Mouse (Mus musculus) spleen, postnatal 10 days (tissue): Measurements from ENCODE around the gene Sar1a.

Experiments
- DNase-seq, 2 experiments: peaks; one replicate each; pipeline ENCODE4 v3.0.0; 2021 to 2022; ENCODE audit warnings: low spot score in 2 of 2

Sar1a gene

DNA sequence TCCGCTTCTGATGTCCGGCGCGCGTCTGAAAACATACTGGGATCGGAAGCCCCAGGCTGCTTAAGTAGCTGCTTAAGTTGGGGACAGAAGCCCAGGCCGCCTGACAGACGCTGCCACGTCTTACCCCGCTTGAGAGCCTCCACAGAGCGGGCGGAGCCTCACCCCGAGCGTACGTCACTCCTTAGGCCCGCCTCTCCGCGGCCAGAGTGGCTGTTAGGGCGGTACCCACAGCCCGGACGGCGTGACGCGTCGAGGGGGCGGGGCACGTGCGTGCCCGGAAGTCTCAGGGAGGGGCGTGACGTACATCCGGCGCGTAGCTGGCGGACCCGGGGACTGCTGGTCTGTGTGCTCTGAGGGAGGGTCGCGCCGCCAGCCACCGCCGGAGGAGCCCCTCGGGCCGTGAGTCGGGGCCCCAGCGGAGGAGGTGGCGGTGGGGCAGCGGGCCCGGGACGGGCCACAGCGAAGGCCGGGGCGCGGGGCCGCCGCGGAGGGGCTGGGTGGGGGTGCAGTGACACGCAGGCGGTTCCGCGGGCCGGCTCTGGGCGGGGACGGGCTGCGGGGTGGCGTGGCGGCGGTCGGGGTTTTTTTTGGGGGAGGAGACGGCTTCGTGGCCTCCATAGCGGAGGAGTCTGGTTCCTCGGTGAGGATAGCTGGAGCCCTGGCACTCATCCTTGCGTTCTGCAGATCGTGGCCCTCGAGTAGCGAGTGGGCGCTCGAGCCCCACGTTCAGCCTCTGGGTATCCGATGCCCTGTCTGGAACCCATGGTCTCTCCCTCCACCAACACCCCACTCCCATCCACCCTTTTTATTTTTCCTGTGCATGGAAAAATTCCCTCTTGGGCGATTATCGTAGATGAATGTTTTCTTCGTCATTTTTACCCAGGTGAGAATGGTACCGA, at the start of gene Sar1a:
Gene Sar1a, plus strand, starts transcription at position 285 of the 899 bp plus-strand sequence.
- peak; percentile 97 to 99 for DNase-seq

DNA sequence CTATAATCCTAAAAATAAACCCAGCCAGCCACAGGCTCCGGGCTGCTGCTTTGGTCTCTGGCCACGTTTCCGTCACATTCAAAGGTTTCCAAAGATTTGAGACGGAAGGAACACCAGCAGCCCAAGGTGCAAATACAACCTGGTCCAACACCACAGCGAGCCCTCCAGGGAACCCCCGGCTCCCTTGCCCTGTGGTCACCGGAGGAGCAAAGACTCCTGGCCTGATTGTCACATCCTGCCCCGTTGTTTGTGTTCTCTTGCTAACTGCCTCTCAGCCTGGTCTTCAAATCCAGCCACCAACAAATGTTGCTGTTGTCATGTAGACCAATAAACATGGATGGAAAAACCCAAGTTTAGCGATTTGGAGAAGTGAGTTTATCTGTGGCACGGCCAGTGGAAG, 47.7 kb upstream of the Sar1a start:
- no peak for DNase-seq

DNA sequence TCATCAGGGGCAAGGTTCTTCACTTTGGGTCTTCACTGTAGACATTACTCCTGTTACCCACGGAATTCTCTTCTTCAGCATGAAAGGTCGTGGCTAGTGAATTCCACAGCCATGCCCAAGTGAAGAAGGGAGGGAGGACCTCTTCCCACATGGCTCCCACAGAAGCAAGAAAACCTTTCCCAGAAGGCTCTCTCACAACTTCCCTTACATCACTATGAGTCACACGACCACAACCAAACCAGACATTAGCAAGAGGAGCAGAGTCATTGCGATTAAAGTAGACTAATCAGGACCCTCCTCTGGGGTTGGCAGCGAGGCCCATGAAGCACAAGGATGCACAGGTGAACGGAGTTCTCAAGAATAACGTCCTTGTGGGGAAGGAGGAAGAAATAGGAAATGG, 43.0 kb upstream of the Sar1a start:
- DNase-seq: no peak

DNA sequence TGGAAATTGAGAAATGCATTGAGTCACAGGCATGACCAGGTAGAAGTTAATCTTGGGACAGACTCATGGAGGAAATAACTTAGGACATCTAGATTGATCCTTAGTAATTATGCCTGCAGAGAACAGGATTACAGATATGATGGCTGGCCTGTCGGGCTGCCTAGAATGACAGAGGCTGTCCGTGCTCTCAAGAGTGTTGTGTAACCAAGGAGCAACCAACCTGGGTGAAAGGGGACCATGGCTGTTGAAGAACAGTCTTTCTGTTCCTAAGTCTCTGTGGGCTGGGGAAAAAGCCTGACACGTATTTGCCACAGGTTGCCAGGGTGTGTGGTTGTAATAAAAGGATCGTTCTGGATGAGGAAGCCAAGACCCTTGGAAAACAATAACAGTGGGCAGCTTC, 39.7 kb upstream of the Sar1a start:
- no peak for DNase-seq

DNA sequence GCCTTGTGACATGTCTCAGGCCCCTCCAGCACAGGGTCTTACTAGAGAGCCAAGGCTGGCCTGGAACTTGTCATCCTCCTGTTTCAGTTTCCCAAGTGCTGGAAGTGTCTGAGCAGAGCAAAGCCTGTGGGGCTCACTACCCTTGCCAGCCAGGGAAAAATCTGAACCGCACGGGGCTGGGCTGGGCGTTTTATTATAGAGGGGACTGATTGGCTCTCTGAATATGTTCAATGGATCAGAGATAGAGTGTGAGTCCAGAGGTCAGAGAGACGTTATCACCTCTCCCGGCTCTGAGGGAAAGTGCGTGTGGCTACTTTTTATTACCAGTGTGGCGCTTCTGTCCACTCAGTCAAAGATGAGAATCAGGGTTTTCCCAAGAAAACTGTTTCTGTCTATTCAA, 33.5 kb upstream of the Sar1a start:
- DNase-seq: no peak

DNA sequence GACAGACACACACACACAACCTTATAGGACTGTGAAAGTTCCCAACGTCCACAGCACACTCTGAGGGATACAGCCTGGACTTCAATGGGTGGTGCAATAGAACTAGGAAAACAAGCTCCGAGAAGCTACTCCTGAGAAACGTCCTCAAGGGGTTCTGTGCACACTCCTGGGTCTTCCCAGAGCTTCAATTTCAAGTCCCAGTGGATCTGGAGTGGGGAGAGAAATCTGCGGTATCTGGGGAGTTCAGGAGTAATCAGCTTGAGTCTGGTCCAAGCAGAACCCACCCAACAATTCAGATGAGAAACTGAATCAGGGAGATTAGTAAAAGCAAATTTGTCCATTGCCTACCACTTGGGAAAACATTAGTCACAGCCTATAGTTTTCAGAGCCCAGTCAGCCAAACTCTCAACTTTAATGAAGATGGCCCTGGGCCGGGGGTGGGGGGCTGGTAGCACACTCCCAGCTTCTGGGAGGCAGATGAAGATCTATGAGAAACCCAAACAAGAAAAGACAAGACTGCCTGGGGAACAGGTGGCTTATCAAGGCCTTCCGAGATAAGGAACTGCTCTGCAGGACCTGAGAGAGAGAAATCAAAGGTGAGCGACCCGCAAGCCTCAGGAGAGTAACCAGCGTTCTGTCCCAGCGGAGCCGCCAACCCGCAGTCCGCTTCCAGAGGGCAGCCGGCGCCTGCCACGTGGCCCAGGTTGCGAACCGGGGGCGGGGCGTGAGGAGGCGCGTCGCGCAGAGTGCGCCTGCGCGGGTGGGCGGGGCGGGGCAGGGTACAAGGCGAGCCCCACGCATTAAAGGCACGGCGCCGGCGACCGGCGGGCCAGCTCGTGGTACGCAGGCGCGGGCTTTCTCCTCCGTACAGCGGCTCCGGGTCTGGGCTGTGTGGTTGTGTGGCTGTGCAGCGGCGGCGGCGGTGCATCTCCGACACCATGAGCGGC, 32.0 kb upstream of the Sar1a start, which contains the start of gene Ppa1:
Gene Ppa1, plus strand, starts transcription at position 763 of the 947 bp plus-strand sequence.
- peak; percentile 67 to 87 for DNase-seq

DNA sequence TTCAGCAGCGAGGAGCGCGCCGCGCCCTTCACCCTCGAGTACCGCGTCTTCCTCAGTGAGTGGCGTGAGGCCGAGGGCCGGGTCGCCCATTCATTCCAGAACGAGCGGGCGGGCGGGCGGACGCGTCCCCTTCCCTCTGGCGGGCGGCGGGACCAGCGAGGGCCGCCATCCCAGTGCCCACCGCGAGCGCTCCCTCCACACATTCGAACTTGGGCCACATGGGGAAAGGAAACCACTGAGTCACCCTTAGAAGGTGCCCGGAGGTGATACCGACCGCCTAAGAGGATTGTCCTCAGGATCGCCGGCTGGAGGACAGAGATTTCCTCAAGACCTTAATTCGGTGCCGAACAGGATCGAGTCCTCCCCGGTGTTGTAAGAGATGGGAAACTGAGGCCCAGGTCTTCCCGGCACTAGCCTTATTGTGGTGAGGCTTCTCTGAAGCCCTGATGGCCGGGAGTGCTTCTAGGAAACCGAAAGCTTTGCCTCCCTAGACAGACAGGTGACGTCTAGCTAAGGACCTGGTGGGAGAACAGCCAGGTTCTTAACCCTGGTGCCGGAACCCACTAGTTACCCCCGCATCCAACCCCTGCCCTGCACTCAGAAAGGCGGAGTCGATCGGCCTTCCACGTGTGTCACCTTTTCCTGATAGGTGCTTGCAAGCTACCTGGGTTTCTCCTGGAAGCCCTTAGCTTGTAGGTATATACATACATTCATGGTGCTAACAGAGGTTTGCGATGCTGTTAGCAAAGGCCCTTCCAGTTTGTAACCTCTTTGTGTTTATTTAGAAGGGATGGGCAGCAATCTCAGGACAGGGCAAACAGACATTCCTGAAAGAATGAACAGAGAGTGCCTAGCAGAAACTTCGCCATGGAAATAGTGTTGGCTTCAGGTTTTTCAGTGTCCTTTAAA, 31.1 kb upstream of the Sar1a start:
- DNase-seq: peak in 1 of 2 experiments; percentile 52

DNA sequence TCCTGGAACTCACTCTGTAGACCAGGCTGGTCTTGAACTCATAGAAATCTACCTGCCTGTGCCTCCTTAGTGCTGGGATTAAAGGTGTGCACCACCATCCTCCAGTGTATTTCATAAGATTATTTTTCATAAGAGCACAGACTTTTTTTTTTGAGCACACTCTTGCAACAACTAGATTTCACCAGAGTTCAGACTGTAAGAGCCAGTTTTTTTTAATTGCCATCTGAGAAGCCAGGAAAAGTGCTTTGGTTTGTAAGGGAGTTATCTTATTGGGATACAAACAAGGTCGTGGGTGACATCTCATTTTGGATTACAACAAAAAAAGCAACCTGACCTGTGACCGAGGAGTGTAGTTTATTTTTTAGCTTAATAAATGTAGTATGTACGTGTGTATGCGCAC, 26.0 kb upstream of the Sar1a start:
- no peak for DNase-seq

DNA sequence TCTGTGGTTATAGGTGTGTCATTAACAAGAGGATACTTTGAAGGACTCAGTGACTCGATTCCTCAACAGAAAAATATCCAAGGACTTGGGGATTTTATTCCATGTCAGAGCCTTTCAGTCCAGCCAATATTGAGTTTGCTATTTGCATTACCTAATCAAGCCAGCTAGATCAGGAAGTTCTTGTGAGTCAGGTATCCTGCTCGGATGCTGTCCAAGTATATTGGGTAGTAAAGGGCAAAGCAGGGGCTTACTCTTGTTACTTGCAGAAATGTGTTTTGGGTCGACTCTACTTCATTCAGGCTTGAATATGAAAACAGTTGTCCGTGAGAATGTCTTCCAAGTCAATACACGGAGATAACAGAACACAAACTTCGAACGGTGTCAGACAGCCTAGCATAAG, 25.4 kb upstream of the Sar1a start:
- no peak for DNase-seq

DNA sequence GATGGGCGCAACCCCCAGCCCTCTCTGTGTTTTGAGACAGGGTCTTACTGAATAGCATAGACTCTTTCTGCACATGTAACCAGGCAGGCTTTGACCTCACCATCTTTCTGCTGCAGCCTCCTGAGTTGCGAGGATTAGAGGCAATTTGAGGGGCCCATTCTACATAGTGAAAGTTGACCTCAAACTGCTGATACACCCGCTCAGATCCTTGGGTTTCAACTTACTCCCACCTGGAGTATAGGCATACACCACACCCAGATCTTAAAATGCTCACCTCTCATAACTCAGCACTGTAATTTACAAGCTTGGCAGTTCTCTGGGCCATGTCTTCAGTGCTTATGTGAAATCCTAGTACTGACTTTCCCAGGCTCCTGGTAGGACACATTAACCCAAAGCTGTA, 24.9 kb upstream of the Sar1a start:
- DNase-seq: no peak

DNA sequence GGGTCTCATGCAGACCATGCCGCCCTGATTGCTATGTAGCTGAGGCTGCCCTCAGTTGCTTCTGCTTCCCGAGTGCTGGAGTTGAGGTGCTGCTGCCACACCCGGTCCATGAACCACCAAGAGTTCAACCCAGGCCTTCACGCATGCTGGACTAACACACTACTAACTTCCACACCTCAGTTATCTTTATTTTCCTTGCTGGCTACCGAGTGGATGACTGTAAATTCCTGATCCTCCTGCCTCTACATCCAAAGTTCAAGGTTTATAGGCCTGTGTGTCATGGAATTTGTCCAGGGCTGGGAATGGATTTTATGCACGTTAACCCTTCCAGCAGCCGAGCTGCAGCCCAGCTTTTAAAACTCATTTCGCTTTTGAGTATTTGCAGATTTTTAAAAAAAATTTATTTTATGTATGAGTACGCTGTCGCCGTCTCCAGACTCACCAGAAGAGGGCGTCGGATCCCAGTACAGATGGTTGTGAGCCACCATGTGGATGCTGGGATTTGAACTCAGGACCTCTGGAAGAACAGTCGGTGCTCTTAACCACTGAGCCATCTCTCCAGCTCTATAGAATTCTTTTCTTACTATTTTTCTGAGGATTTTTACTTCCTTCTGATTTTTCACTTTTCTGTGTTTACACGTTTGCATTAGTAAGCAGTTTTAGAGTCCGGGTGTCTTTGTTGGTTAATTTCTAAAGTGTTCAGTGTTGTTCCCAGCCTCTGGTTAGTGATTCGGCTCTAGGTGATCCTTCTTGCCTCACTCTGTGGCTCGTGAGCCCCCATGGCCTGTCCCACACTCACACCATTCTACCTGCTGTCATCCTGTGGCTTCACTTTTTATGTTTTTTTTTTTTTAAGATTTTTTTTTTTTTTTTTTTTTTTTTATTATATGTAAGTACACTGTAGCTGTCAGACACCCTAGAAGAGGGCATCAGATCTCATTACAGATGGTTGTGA, 22.9 kb upstream of the Sar1a start:
- no peak for DNase-seq

DNA sequence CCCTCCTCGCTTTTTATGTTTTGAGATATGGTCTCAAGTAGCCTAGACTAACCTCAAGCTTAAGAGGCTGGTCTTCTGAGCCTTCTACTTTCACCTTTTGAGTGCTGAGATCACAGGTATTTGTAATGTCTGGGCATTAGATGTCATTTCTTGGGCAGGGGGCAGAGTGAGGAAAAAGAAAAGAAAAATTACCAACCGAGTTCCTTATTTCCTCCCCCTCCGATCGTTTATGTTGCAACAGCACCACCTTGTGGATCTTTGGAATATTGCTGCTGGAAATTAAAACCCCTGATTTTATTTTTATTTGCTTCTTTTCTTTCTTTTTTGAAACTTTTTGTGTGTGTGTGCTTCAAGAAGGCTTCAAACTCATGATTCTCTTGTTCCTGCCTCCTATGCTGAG, 22.1 kb upstream of the Sar1a start:
- DNase-seq: peak; percentile 20 to 64

DNA sequence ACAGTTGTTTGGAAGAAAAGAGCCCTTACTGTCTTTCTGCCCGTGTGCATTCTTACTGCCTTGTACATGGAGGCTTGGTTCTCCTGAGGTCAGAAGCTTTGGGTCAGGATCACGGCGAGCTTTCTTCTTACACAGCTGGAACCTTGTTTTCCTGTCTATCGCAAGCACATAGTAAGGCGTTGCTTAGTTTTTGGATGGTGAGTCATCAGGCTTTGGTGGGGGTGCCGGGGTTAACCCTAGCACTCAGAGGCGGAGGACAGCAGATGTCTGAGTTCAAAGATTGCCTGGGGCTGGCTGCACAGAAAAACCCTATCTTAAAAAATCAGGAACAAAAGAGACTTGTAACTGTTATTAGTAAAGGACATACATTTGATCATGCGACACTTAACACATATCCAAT, 18.2 kb upstream of the Sar1a start:
- DNase-seq: no peak

DNA sequence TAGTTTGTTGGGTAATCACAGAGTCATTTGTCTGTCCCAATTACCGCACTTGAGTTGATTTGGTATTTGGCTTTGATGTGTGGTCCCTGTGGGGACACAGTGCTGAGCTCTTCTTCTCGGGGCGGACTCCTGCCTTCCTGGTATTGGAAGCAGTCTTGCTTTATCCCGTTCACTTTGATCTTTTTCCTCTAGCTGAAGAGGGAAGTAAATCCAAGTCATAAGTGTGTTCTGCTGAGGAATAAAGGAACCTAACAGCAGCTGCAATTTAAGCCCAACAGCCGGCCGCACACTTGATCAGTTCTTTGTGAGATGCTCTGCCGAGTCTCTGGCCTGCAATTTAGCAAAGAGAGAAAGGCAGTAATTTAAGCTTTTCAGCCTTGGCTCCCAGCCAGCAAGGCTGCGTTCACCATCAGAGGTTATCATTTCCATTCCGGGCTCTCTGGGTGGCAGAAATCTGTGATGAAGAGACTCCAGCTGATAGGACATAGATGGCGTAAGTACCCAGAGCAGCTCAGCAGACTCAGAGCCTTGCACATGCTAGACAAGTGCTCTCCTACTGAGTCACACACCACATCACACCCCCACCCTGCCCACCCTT, 17.6 kb upstream of the Sar1a start:
- DNase-seq: no peak

DNA sequence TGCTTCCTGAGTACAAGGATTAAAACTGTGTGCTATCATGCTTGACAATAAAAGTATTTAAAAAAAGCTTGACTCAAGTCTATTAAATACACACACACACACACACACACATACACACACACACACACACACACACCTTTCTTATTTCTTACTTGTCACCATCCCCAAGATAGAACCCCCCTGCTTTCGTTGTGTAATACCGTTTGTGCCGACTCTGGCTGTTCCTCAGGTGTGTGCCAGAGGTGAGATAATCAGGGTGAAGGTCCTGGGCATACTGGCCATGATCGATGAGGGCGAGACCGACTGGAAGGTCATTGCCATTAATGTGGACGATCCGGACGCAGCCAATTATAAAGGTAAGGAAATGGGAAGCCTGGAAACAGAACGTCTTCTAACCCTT, 15.0 kb upstream of the Sar1a start:
- DNase-seq: no peak

DNA sequence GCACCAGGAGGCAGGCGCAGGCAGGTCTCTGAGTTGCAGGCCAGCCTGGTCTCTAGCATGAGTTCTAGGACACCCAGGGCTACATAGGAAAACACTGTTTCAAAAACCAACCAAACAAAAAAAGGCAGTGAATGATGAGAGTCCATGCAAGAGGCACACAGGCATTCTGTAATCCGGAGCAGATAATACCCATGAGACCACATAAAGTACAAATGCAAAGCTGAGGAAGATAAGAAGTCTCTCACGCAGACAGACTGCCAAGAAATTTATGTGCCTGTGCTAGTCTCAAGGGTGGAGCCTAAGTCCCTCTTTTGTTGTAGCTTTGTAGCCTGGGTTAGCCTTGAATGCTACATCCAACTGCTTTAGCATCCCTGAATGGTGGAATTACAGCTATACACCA, 14.4 kb upstream of the Sar1a start:
- no peak for DNase-seq

DNA sequence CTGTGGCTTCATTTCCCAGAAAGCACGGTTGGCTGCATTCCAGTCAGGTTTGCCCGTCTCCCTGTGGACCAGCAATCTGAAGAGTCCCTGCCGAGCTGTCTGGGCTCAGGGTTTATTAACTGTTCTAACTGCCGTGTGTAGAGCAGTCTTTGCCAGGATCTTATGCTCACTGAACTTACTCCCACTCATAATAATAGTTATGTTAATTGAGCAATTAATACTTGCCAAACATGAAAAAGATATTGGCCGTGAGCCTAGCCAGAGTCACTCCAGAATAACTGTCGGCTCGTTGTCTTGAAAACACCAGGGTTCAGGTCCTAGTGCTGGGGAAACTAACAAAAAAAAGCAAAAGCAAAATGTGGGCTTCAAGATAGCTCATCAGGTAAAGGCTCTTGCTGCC, 10.8 kb upstream of the Sar1a start:
- no peak for DNase-seq

DNA sequence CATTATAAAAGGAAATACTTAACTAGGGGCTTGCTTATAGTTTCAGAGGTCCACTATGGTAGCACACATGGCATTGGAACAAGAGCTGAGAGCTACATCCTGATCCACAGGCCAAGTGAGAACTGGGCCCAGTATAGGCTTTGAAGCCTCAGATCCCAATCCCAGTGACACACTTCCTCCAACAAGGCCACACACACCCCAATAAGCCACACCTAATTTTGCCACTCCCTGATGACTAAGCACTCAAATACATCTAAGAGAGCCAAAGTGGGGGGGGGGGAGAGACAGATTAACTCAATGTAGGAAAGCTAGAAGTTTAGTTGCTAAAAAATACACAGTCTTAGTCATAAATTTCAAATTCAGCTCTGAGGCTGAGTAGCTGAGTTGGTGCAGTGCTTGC, 10.2 kb upstream of the Sar1a start:
- DNase-seq: no peak

DNA sequence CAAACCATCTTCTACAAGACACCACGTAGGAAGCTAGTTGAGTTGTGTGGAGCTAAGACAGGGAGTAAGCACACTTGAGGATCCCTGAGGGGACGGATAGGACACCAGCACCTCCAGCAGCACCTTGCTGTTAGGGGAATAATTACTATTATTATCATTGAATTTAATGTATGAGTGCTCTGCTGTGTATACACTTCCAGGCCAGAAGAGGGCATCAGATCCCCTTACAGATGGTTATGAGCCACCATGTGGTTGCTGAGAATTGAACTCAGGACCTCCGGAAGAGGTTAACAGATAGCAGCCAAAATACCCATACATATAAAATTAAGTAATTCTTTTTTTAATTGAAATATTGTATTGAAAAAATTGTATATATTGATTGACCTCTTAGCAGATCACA, 9.3 kb upstream of the Sar1a start:
- DNase-seq: no peak

DNA sequence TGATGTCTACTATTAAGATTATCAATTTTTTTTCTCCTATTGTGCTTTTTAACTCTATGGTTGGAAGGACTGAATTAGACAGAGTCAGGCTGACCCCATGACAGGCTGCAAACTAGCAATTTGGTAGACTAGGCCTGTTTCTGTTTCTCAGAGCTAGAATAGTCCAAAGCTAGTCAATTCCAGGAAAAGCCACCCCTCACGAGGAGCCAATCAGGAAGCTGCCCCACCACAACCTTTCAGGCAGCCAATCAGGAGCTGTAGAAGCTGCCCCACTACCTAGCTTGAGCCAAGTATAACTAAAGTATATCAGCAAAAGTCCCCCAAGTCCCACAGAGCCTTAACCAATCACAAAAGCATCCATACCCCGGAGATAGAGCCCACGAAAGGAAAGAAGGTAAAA, 4.2 kb upstream of the Sar1a start:
- no peak for DNase-seq
